Mouse (Mus musculus): ENCODE data around the gene Usp10. TPM values are rescaled to one million over a fixed set of nuclear protein-coding genes. Genes with fewer than 3 reads are reported as not detected.

Gene Usp10
- polyA plus RNA-seq (2014; fragmentation: Nextera tagmentation; extraction: Ambion mirVana) = 136 and 144 TPM in 2 replicates

DNA sequence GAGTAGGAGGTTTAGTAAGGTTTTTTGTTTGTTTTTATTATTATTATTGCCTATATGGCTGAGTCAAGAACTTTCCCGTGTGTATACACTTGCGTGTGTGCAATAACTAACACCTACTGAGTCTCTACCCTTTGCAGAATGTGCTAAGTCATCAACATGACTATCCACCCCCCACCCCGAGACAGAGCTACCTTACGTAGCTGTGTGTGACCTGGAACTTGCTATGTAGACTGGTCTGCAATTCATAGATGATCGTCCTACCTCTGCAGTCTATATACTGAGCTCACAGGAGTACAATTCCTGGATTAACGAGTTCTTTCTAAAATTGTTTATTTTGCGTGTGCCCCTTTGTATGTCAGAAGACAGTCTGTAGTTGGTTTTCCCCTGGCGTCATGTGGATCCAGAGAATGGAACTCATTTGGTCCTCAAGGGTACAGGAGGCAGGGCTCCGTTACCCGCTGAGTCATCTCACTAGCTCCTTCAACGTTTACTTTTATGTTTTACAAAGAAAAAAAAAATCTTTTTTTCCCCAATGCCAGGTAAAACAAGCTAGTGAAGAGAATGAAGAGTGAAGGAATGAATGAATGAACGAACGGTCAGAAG is at the start of gene Usp10:
Gene Usp10 (plus strand): TSS at position 417 of the 603 bp plus-strand sequence.
- Histone ChIP-seq H3K36me3 (ENCODE audit: control insufficient read depth, insufficient read depth, low read length) (no peaks in the 10 kb centered on the region), H3K9me3 (ENCODE audit: control insufficient read depth, low read length) (no peaks in the 10 kb centered on the region), H3K27ac (ENCODE audit: low read depth) (peak within 1 kb of the TSS; percentile 89), H3K27me3 (replicated peaks; ENCODE audit: control insufficient read depth, insufficient read depth, low read length) (no peaks in the 10 kb centered on the region), H3K4me1 (replicated peaks; ENCODE audit: control insufficient read depth, insufficient read depth, low read length) (peaks cover 30% of the 10 kb centered on the region), H3K4me2 (ENCODE audit: low read length) (peak within 1 kb of the TSS; percentile 67), H3K9ac (ENCODE audit: low read length) (peak within 1 kb of the TSS; percentile 91), H3K4me3 (ENCODE audit: low read depth, low read length) (peak within 1 kb of the TSS; percentile 84)
- 25% methylated on average over 13 of the region's 13 CpGs for WGBS
- ATAC-seq (replicated peaks; ENCODE audit: low FRiP score, low TSS enrichment, low read depth) (peak; percentile 20; the same call in 1 of the 2 replicates), DNase-seq (ENCODE audit: low spot score) (no peak)

DNA sequence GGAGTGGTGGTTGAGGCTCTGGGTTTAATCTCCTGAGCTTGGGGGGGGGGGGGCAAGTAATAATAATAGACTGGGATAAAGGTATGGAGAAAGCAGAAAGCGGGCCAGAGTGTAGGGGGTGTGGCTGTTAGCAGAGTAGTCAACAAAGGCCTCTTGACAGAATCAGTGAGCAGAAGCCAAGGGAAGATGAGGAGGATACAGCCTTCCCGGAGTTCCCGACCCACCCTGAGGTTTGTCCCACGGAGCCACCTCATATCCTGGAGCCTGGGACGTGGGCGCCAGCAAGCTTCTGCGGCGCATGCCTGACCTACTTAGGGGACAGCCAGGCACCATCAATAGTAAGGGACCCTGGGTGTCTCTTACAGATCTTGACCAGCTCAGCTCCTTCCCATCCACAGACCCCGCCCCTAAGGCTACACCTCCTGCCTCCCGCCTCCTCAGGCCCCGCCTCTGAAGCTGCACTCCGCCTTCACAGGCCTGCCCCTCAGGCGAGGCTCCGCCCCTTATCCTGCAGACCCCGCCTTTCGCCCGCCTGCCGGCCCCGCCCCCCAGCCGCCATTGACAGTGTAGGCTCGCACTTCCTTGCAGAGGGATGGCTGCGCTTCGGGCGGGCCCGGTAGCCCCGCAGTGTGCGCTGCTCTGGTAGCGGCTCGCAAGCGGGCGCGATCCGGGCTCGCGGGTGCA is 48.3 kb upstream of the Usp10 start, which contains the start of gene Klhl36:
Gene Klhl36 (plus strand): TSS at position 561 of the 684 bp plus-strand sequence.
- H3K27ac ChIP-seq (ENCODE audit: low read depth) = peak within 1 kb of the TSS; percentile 64; the same call in 1 of the 2 replicates
- WGBS = under 1% methylated on average over 34 of the region's 35 CpGs

DNA sequence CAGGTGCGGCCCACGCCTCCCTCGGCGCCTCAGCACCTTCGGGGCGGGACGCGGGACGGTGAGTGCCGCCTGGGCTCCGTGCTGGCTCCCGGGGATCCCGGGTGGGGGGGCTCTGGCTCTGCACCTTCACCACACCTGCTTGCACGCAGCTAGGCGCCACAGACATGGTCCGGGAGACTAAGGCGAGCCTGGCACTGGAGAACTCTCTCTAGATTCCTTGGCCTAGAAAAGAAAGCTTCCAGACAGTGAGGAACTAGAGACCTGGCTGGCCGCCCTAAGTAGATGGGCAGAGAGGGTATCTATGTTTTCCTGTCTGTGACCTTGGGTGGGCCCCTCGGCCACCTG is 47.8 kb upstream of the Usp10 start:
- peak overlapping the region; percentile 74 for H3K4me3 ChIP-seq (ENCODE audit: low read depth, low read length)
- peaks cover 7% of the 10 kb centered on the region; the same call in 1 of the 2 replicates for H3K36me3 ChIP-seq (ENCODE audit: control insufficient read depth, insufficient read depth, low read length)
- peaks cover 9% of the 10 kb centered on the region for H3K4me1 ChIP-seq (replicated peaks; ENCODE audit: control insufficient read depth, insufficient read depth, low read length)
- peak overlapping the region; percentile 64; the same call in 1 of the 2 replicates for H3K27ac ChIP-seq (ENCODE audit: low read depth)
- no peak for DNase-seq (ENCODE audit: low spot score)
- H3K4me2 ChIP-seq (ENCODE audit: low read length) = peak overlapping the region; percentile 93
- H3K9ac ChIP-seq (ENCODE audit: low read length) = peak overlapping the region; percentile 73
- no peaks in the 10 kb centered on the region for H3K27me3 ChIP-seq (replicated peaks; ENCODE audit: control insufficient read depth, insufficient read depth, low read length)
- WGBS = 2% methylated on average over 19 of the region's 19 CpGs
- no peaks in the 10 kb centered on the region for H3K9me3 ChIP-seq (ENCODE audit: control insufficient read depth, low read length)
- ATAC-seq (replicated peaks; ENCODE audit: low FRiP score, low TSS enrichment, low read depth) = peak; percentile 81

More for the DNA sequence above, 48.3 kb upstream of the Usp10 start, which contains the start of gene Klhl36:
- H3K4me3 ChIP-seq (ENCODE audit: low read depth, low read length) = peak within 1 kb of the TSS; percentile 74
- peak within 1 kb of the TSS; percentile 73 for H3K9ac ChIP-seq (ENCODE audit: low read length)
- no peaks in the 10 kb centered on the region for H3K9me3 ChIP-seq (ENCODE audit: control insufficient read depth, low read length)
- H3K4me1 ChIP-seq (replicated peaks; ENCODE audit: control insufficient read depth, insufficient read depth, low read length) = peaks cover 9% of the 10 kb centered on the region
- H3K27me3 ChIP-seq (replicated peaks; ENCODE audit: control insufficient read depth, insufficient read depth, low read length) = no peaks in the 10 kb centered on the region
- H3K4me2 ChIP-seq (ENCODE audit: low read length) = peak within 1 kb of the TSS; percentile 93
- DNase-seq (ENCODE audit: low spot score) (peak; percentile 100), ATAC-seq (replicated peaks; ENCODE audit: low FRiP score, low TSS enrichment, low read depth) (peak; percentile 98)
- peaks cover 7% of the 10 kb centered on the region; the same call in 1 of the 2 replicates for H3K36me3 ChIP-seq (ENCODE audit: control insufficient read depth, insufficient read depth, low read length)

DNA sequence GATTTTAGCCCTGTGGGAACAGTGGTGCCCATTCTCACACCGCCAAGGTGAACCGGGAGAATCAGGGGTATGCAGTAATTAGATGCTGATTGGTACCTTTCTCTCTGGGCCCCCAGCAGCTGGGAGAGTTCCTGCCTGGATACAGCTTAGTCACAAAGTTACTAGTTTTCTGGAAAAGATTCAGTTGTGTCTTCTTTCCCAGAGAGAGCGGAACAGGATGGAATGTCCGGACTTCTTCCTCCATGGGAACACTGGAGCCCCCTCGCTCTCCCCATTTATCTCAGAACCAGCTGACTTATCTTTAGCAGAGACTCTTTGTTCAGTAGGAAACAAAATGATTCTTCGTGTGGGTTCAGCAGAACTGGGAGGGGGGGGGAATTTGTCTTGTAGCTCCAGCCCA is 47.4 kb upstream of the Usp10 start:
- 15% methylated on average over 6 of the region's 6 CpGs for WGBS
- ATAC-seq (replicated peaks; ENCODE audit: low FRiP score, low TSS enrichment, low read depth) = no peak; the same call in 1 of the 2 replicates
- no peaks in the 10 kb centered on the region for H3K9me3 ChIP-seq (ENCODE audit: control insufficient read depth, low read length)

DNA sequence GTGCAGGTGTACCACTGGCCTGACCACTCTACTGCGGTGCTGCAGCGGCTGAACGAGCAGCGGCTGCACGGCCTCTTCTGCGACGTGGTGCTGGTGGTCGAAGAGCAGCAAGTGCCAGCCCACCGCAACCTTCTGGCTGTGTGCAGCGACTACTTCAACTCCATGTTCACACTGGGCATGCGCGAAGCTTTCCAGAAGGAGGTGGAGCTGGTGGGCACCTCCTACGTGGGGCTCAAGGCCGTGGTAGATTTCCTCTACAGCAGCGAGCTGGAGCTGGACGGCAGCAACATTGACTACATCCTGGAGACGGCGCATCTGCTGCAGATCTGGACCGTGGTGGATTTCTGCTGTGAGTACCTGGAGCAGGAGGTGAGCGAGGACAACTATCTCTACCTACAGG is 40.5 kb upstream of the Usp10 start:
- ATAC-seq (replicated peaks; ENCODE audit: low FRiP score, low TSS enrichment, low read depth) (no peak), DNase-seq (ENCODE audit: low spot score) (no peak)
- WGBS = 73% methylated on average over 20 of the region's 20 CpGs
- Histone ChIP-seq H3K4me3 (ENCODE audit: low read depth, low read length) (no peak overlapping the region), H3K36me3 (ENCODE audit: control insufficient read depth, insufficient read depth, low read length) (peaks cover 41% of the 10 kb centered on the region), H3K4me2 (ENCODE audit: low read length) (no peak overlapping the region), H3K27me3 (replicated peaks; ENCODE audit: control insufficient read depth, insufficient read depth, low read length) (no peaks in the 10 kb centered on the region), H3K9ac (ENCODE audit: low read length) (no peak overlapping the region), H3K9me3 (ENCODE audit: control insufficient read depth, low read length) (peaks cover 9% of the 10 kb centered on the region), H3K27ac (ENCODE audit: low read depth) (no peak overlapping the region), H3K4me1 (replicated peaks; ENCODE audit: control insufficient read depth, insufficient read depth, low read length) (no peaks in the 10 kb centered on the region)

More for the DNA sequence above, 47.4 kb upstream of the Usp10 start:
- Histone ChIP-seq H3K4me3 (ENCODE audit: low read depth, low read length) (peak overlapping the region; percentile 74), H3K27me3 (replicated peaks; ENCODE audit: control insufficient read depth, insufficient read depth, low read length) (no peaks in the 10 kb centered on the region), H3K36me3 (ENCODE audit: control insufficient read depth, insufficient read depth, low read length) (peaks cover 7% of the 10 kb centered on the region; the same call in 1 of the 2 replicates), H3K4me2 (ENCODE audit: low read length) (peak overlapping the region; percentile 93), H3K27ac (ENCODE audit: low read depth) (no peak overlapping the region), H3K4me1 (replicated peaks; ENCODE audit: control insufficient read depth, insufficient read depth, low read length) (peaks cover 9% of the 10 kb centered on the region), H3K9ac (ENCODE audit: low read length) (peak overlapping the region; percentile 73)
- DNase-seq (ENCODE audit: low spot score) = no peak

DNA sequence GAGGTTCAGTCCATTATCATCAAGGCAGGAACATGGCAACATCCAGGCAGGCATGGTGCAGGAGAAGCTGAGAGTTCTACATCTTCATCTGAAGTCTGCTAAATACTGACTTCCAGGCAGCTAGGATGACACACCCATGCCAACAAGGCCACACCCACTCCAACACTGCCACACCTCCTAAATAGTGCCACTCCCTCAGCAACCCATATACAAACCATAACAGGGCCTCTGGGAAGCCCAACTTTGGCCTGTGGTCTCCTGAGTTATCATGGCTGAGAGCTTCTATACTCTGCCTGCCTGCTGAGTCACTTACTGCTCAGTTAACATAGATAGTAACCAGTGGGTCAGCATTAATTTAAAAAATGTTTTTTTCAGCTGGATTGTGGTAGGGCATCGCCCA is 37.0 kb upstream of the Usp10 start:
- Histone ChIP-seq H3K4me3 (ENCODE audit: low read depth, low read length) (no peak overlapping the region), H3K27me3 (replicated peaks; ENCODE audit: control insufficient read depth, insufficient read depth, low read length) (no peaks in the 10 kb centered on the region), H3K27ac (ENCODE audit: low read depth) (no peak overlapping the region), H3K9me3 (ENCODE audit: control insufficient read depth, low read length) (peaks cover 9% of the 10 kb centered on the region), H3K4me2 (ENCODE audit: low read length) (no peak overlapping the region), H3K4me1 (replicated peaks; ENCODE audit: control insufficient read depth, insufficient read depth, low read length) (no peaks in the 10 kb centered on the region), H3K9ac (ENCODE audit: low read length) (no peak overlapping the region), H3K36me3 (ENCODE audit: control insufficient read depth, insufficient read depth, low read length) (peaks cover 36% of the 10 kb centered on the region)
- ATAC-seq (replicated peaks; ENCODE audit: low FRiP score, low TSS enrichment, low read depth) (no peak), DNase-seq (ENCODE audit: low spot score) (no peak)
- 97% methylated on average over 1 of the region's 1 CpGs for WGBS

DNA sequence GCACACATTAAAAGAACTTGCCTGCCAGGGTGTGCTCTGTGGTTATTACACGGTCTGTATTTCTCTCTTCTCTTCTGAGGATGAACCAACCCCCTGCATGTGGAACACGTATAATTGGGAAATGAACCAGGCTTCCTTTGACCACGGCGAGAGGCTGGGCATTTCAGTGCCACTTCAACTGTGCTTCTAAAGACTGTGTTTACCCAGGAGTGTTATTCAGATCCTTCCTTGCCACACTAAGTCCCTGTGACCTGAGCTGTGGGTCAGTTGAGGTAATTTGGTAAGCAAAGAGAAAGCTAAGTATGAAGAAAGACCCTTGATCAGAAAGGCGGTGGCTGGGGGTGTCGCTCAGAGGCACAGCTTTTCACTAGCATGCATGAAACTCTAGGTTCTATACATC is 28.9 kb upstream of the Usp10 start:
- no peaks in the 10 kb centered on the region for H3K27me3 ChIP-seq (replicated peaks; ENCODE audit: control insufficient read depth, insufficient read depth, low read length)
- no peaks in the 10 kb centered on the region for H3K36me3 ChIP-seq (ENCODE audit: control insufficient read depth, insufficient read depth, low read length)
- H3K9me3 ChIP-seq (ENCODE audit: control insufficient read depth, low read length) = no peaks in the 10 kb centered on the region
- H3K4me2 ChIP-seq (ENCODE audit: low read length) = no peak overlapping the region
- 77% methylated on average over 6 of the region's 6 CpGs for WGBS
- H3K4me1 ChIP-seq (replicated peaks; ENCODE audit: control insufficient read depth, insufficient read depth, low read length) = peaks cover 9% of the 10 kb centered on the region
- no peak overlapping the region for H3K27ac ChIP-seq (ENCODE audit: low read depth)
- no peak for ATAC-seq (replicated peaks; ENCODE audit: low FRiP score, low TSS enrichment, low read depth)
- H3K4me3 ChIP-seq (ENCODE audit: low read depth, low read length) = no peak overlapping the region
- DNase-seq (ENCODE audit: low spot score) = no peak
- H3K9ac ChIP-seq (ENCODE audit: low read length) = no peak overlapping the region

DNA sequence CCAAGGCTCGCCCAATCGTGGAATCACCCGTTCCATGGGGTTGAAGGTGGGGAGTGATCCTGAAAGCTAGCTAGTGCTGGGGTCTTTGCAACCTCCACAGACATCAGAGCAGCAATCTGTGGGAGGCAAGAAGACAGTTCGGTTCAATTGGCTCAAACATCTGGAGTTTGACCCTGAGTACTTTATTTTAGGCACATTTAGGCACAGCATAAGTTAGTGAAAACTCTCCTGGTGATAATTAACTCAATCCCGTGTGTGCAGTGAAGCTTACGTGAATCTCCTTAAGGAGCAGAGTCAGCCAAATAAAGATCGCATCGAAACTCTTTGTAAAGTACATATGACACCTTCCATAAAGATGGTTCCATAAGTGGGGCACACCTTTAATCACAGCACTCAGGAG is 28.2 kb upstream of the Usp10 start:
- ATAC-seq (replicated peaks; ENCODE audit: low FRiP score, low TSS enrichment, low read depth) (no peak), DNase-seq (ENCODE audit: low spot score) (no peak)
- H3K4me2 ChIP-seq (ENCODE audit: low read length) = no peak overlapping the region
- H3K9me3 ChIP-seq (ENCODE audit: control insufficient read depth, low read length) = no peaks in the 10 kb centered on the region
- WGBS = 81% methylated on average over 8 of the region's 8 CpGs
- no peak overlapping the region for H3K9ac ChIP-seq (ENCODE audit: low read length)
- peaks cover 9% of the 10 kb centered on the region for H3K4me1 ChIP-seq (replicated peaks; ENCODE audit: control insufficient read depth, insufficient read depth, low read length)
- H3K27ac ChIP-seq (ENCODE audit: low read depth) = no peak overlapping the region
- no peak overlapping the region for H3K4me3 ChIP-seq (ENCODE audit: low read depth, low read length)
- no peaks in the 10 kb centered on the region for H3K27me3 ChIP-seq (replicated peaks; ENCODE audit: control insufficient read depth, insufficient read depth, low read length)
- no peaks in the 10 kb centered on the region for H3K36me3 ChIP-seq (ENCODE audit: control insufficient read depth, insufficient read depth, low read length)

Data from intestine, embryonic 14.5 days (tissue).